Mouse (Mus musculus) megakaryocyte, embryonic 14.5 days (primary cell): Measurements from ENCODE around the gene Psme1.

ENCODE experiments used
- FLI1 ChIP-seq: IDR thresholded peaks from 2 replicates; pipeline ENCODE4 v1.6.1; 2012; ENCODE audit warnings: low read length, inconsistent platforms, mixed read lengths
- GATA1 ChIP-seq: IDR thresholded peaks from 3 replicates; pipeline ENCODE4 v1.6.1; 2012; ENCODE audit warnings: mixed read lengths, low read length, inconsistent platforms, borderline replicate concordance

GRCm38 (mm10) chr14:55575711-55576110 is 2.2 kb upstream of the Psme1 start:
- no peak for TF ChIP-seq GATA1
- no peak for TF ChIP-seq FLI1
